Comparison of ENCODE assay signal across 9 mouse cellular contexts in the genomic region with DNA sequence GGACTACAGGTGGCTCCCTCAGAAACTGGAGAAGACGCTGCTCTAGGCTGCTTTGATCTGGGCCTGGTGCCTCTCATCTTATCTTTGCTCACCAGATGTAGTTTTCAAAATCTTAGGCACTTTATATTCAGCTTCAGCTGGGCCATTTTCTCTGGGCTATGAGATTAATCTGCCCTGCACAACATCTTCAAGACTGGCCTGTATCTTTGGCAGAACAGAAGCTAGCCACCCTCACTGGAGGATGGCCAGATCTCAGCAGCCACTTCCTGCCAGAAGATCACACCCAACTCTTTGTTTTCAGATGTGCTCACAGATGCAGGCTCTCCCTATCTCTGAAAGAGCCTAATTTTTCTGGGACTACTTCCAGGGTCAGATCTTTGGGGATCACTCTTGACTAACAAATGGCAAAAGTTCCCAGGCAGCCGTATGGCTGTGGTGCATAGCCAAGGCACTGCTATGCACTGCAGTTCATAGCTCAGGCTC.
DNase-seq lines count a peak whose midpoint lies in the region.
"Had no signal": no experiment of that assay in that cellular context is flagged by ENCODE, and none has a peak within 500 bp of the region (broad histone marks: within the 10 kb centered on the region; RNA-seq: fewer than 3 reads in every experiment).

No protein-coding gene starts in this region.

- H3K27me3 ChIP-seq in forebrain, embryonic 10.5 days (ENCODE audit: poor library complexity, severe bottlenecking): no peaks in the 10 kb centered on the region

- DNase-seq in kidney, postnatal 4 days: peak; percentile 9 to 28
- DNase-seq in kidney, adult 11 months: no peak
- peak; percentile 35 for DNase-seq in c-Kit-positive CD71-positive TER-119-negative erythroid progenitor cells, embryonic 14.5 days (ENCODE audit: low read depth)
- peak; percentile 40 for DNase-seq in heart, postnatal 14 days
- peak; percentile 56 for DNase-seq in lung, postnatal 36 days
- no peak for DNase-seq in embryo, embryonic 11 days
- no peak for DNase-seq in forebrain, embryonic 10.5 days (ENCODE audit: extremely low spot score, low spot score)
- no peak for DNase-seq in layer of hippocampus, postnatal 10 days (ENCODE audit: low spot score in 2 of 2)

- intact Hi-C loops in heart, postnatal 14 days (cut with DNase I): no loop called here

- no peaks in the 10 kb centered on the region for H3K36me3 ChIP-seq in forebrain, embryonic 10.5 days (replicated peaks)

- H3K4me1 ChIP-seq in forebrain, embryonic 10.5 days: peaks cover under 1% of the 10 kb centered on the region; the same call in 1 of the 2 replicates

- 87% methylated on average over 2 of the region's 2 CpGs for WGBS in forebrain, embryonic 10.5 days

- H3K4me3 ChIP-seq in forebrain, embryonic 10.5 days: no peak overlapping the region

- no peak overlapping the region for H3K27ac ChIP-seq in forebrain, embryonic 10.5 days
- H3K27ac ChIP-seq: macrophage had no signal

- no peaks in the 10 kb centered on the region for H3K9me3 ChIP-seq in forebrain, embryonic 10.5 days

Comparison
In these comparisons a context has a peak if more than half of its experiments do, and no peak if none do; other contexts are left out.
1. DNase-seq: peak in kidney, postnatal 4 days (2 of 2), c-Kit-positive CD71-positive TER-119-negative erythroid progenitor cells, embryonic 14.5 days (single experiment), heart, postnatal 14 days (2 of 2) and lung, postnatal 36 days (single experiment); none in kidney, adult 11 months (single experiment), embryo, embryonic 11 days (single experiment), forebrain, embryonic 10.5 days (single experiment) and layer of hippocampus, postnatal 10 days (0 of 2).